Mouse (Mus musculus): ENCODE results near the gene Ffar4.

Gene Ffar4

GRCm38 (mm10) chr19:38096858-38097758 lies at the start of gene Ffar4:
Gene Ffar4 (plus strand): TSS chr19:38097071.
- no peak for DNase-seq (ENCODE audit: low spot score in 2 of 2)

GRCm38 (mm10) chr19:38049686-38050085 lies 47.2 kb upstream of the Ffar4 start:
- no peak for DNase-seq (ENCODE audit: low spot score in 2 of 2)

GRCm38 (mm10) chr19:38053227-38054041 lies 43.4 kb upstream of the Ffar4 start:
- DNase-seq (ENCODE audit: low spot score in 2 of 2): no peak

GRCm38 (mm10) chr19:38054149-38054719 lies 42.6 kb upstream of the Ffar4 start:
- DNase-seq (ENCODE audit: low spot score in 2 of 2): peak in 1 of 2 experiments; percentile 64

GRCm38 (mm10) chr19:38054720-38055192 lies 42.1 kb upstream of the Ffar4 start, which contains the start of gene Cep55:
Gene Cep55 (plus strand): TSS chr19:38055011.
- DNase-seq (ENCODE audit: low spot score in 2 of 2): peak; percentile 94 to 96

GRCm38 (mm10) chr19:38055798-38056197 lies 41.1 kb upstream of the Ffar4 start:
- DNase-seq (ENCODE audit: low spot score in 2 of 2): no peak

- DNase-seq (ENCODE audit: low spot score in 2 of 2): no peak
Measured at GRCm38 (mm10) chr19:38056276-38056675, 40.6 kb upstream of the Ffar4 start.

- DNase-seq (ENCODE audit: low spot score in 2 of 2): no peak
Measured at GRCm38 (mm10) chr19:38056931-38057330, 39.9 kb upstream of the Ffar4 start.

GRCm38 (mm10) chr19:38063201-38063600 lies 33.7 kb upstream of the Ffar4 start:
- DNase-seq (ENCODE audit: low spot score in 2 of 2): no peak

GRCm38 (mm10) chr19:38064051-38064450 lies 32.8 kb upstream of the Ffar4 start:
- no peak for DNase-seq (ENCODE audit: low spot score in 2 of 2)

GRCm38 (mm10) chr19:38073226-38073625 lies 23.6 kb upstream of the Ffar4 start:
- no peak for DNase-seq (ENCODE audit: low spot score in 2 of 2)

GRCm38 (mm10) chr19:38075051-38075450 lies 21.8 kb upstream of the Ffar4 start:
- no peak for DNase-seq (ENCODE audit: low spot score in 2 of 2)

GRCm38 (mm10) chr19:38076251-38076650 lies 20.6 kb upstream of the Ffar4 start:
- no peak for DNase-seq (ENCODE audit: low spot score in 2 of 2)

GRCm38 (mm10) chr19:38077851-38078540 lies 18.9 kb upstream of the Ffar4 start:
- no peak for DNase-seq (ENCODE audit: low spot score in 2 of 2)

GRCm38 (mm10) chr19:38081361-38081760 lies 15.5 kb upstream of the Ffar4 start:
- DNase-seq (ENCODE audit: low spot score in 2 of 2): no peak

- no peak for DNase-seq (ENCODE audit: low spot score in 2 of 2)
Measured at GRCm38 (mm10) chr19:38082931-38083525, 13.8 kb upstream of the Ffar4 start.

GRCm38 (mm10) chr19:38085841-38086240 lies 11.0 kb upstream of the Ffar4 start:
- DNase-seq (ENCODE audit: low spot score in 2 of 2): no peak

GRCm38 (mm10) chr19:38086948-38087551 lies 9.8 kb upstream of the Ffar4 start:
- no peak for DNase-seq (ENCODE audit: low spot score in 2 of 2)

- DNase-seq (ENCODE audit: low spot score in 2 of 2): no peak
Measured at GRCm38 (mm10) chr19:38089358-38089757, 7.5 kb upstream of the Ffar4 start.

- DNase-seq (ENCODE audit: low spot score in 2 of 2): no peak
Measured at GRCm38 (mm10) chr19:38091512-38091985, 5.3 kb upstream of the Ffar4 start.
